Mouse (Mus musculus): ENCODE data around the gene Inhba.

The Inhba gene

GRCm38 (mm10) chr13:16011372-16012242 is at the start of gene Inhba:
Inhba (plus strand) TSS chr13:16011851.
- no peak for DNase-seq (ENCODE audit: low spot score)

GRCm38 (mm10) chr13:15976584-15976983 is 35.1 kb upstream of the Inhba start:
- DNase-seq (ENCODE audit: low spot score): no peak

- DNase-seq (ENCODE audit: low spot score): no peak
These were observed 32.1 kb upstream of the Inhba start for GRCm38 (mm10) chr13:15979551-15979950.

GRCm38 (mm10) chr13:15982041-15982440 is 29.6 kb upstream of the Inhba start:
- DNase-seq (ENCODE audit: low spot score): no peak

- no peak for DNase-seq (ENCODE audit: low spot score)
These were observed 25.9 kb upstream of the Inhba start for GRCm38 (mm10) chr13:15985761-15986160.

GRCm38 (mm10) chr13:15986172-15986571 is 25.5 kb upstream of the Inhba start:
- no peak for DNase-seq (ENCODE audit: low spot score)

- no peak for DNase-seq (ENCODE audit: low spot score)
These were observed 16.3 kb upstream of the Inhba start for GRCm38 (mm10) chr13:15995314-15995713.

GRCm38 (mm10) chr13:16005517-16005916 is 6.1 kb upstream of the Inhba start:
- no peak for DNase-seq (ENCODE audit: low spot score)

GRCm38 (mm10) chr13:16007748-16008147 is 3.9 kb upstream of the Inhba start:
- DNase-seq (ENCODE audit: low spot score): no peak

GRCm38 (mm10) chr13:16008348-16008747 is 3.3 kb upstream of the Inhba start:
- DNase-seq (ENCODE audit: low spot score): no peak

GRCm38 (mm10) chr13:16009766-16010465 is 1.7 kb upstream of the Inhba start:
- DNase-seq (ENCODE audit: low spot score): no peak

- DNase-seq (ENCODE audit: low spot score): no peak
These were observed 1.1 kb upstream of the Inhba start for GRCm38 (mm10) chr13:16010586-16010985.

GRCm38 (mm10) chr13:16012243-16012887 is 714 bp downstream of the Inhba start:
- DNase-seq (ENCODE audit: low spot score): no peak

- no peak for DNase-seq (ENCODE audit: low spot score)
These were observed 2.5 kb downstream of the Inhba start for GRCm38 (mm10) chr13:16014166-16014565.

GRCm38 (mm10) chr13:16016506-16016905 is 4.9 kb downstream of the Inhba start:
- DNase-seq (ENCODE audit: low spot score): no peak

GRCm38 (mm10) chr13:16017338-16017737 is 5.7 kb downstream of the Inhba start:
- DNase-seq (ENCODE audit: low spot score): no peak

- DNase-seq (ENCODE audit: low spot score): no peak
These were observed 6.1 kb downstream of the Inhba start for GRCm38 (mm10) chr13:16017777-16018176.

GRCm38 (mm10) chr13:16018807-16019510 is 7.3 kb downstream of the Inhba start:
- DNase-seq (ENCODE audit: low spot score): no peak

- DNase-seq (ENCODE audit: low spot score): no peak
These were observed 9.0 kb downstream of the Inhba start for GRCm38 (mm10) chr13:16020659-16021058.

GRCm38 (mm10) chr13:16021181-16021580 is 9.5 kb downstream of the Inhba start:
- DNase-seq (ENCODE audit: low spot score): no peak

GRCm38 (mm10) chr13:16021849-16022248 is 10.2 kb downstream of the Inhba start:
- no peak for DNase-seq (ENCODE audit: low spot score)

- no peak for DNase-seq (ENCODE audit: low spot score)
These were observed 10.9 kb downstream of the Inhba start for GRCm38 (mm10) chr13:16022536-16022935.

Data from MN1 (cell line).